Mouse (Mus musculus): ENCODE results near the gene Hsp90ab1.

DNA sequence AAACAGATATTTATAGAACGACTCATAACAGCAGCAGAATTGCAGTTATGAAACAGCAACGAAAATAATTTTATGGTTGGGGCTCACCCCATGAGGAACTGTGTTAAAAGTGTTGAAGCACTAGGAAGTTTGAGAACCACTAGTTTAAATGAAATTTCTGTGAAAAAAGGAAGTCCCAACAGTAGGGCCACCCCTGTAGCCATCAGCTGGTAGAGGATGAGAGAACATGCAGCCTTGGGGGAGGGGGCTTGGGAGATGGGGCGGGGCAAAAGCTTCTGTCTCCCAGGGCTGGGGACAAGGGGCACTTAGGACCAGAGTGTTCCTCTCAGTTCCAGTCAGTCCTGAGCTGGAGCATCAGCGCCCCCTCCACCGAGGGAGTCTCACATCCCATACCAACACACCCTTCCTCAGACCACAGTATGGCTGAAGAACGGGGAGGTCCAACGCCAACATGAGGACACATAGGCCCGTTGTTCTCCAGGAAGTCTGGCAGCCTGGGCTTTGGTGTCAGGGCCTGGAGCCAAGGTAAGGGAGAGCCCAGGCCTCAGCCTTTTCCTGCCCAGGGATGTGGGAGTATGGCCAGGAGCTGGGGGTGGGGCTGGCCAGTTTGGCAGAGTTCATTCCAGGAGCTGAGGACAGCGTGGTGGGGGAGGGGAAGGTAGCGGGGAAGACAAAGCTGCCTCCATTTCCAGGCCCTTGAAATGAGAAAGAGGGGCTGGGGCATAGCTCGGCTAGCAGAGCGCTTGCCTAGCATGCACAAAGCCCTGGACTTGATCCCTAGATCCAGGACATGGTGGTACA lies 11.2 kb upstream of the Hsp90ab1 start:
- TF ChIP-seq CTCF (IDR thresholded peaks at IDR 0.05; ENCODE audit: extremely low read depth, insufficient read depth, low read length) = no peak
- TF ChIP-seq POLR2A (IDR thresholded peaks at IDR 0.05; ENCODE audit: extremely low read depth, insufficient read depth, low read length) = no peak

Data from cortical plate, adult 2 months (tissue).